Comparison of ENCODE assay signal across 10 mouse cellular contexts in genomic region chr9:72084131-72084530, GRCm38 (mm10). TPM values are rescaled to one million over a fixed set of nuclear protein-coding genes. Genes with fewer than 3 reads are reported as not detected.
A peak's percentile ranks its signal among the peaks of the same experiment; 100 is the strongest.
DNase-seq lines count a peak whose midpoint lies in the region; TF ChIP-seq lines count a peak whose summit lies in the region.
"Had no signal": no experiment of that assay in that cellular context is flagged by ENCODE, and none has a peak within 500 bp of the region (broad histone marks: within the 10 kb centered on the region; RNA-seq: fewer than 3 reads in every experiment).

No protein-coding gene starts in this region.

- peak overlapping the region; percentile 47 for H3K27ac ChIP-seq in layer of hippocampus, adult 2 months
- no peak overlapping the region for H3K27ac ChIP-seq in thymus, adult 2 months (ENCODE audit: control insufficient read depth, insufficient read depth, low read length)
- H3K27ac ChIP-seq: stomach, embryonic 15.5 days had no signal

- intact Hi-C loops in heart, postnatal 10 days (cut with DNase I), result no loop called here

- DNase-seq in cerebellum, adult 9-10 months, result peak; percentile 38
- no peak for DNase-seq in cerebellum, adult 9-11 months
- DNase-seq in layer of hippocampus, adult 2 months (ENCODE audit: low spot score in 2 of 2), result peak in 1 of 2 experiments; percentile 10
- no peak for DNase-seq in layer of hippocampus, postnatal 36 days
- DNase-seq in R1 (ENCODE audit: low read depth, low spot score), result peak; percentile 30
- peak; percentile 29 to 48 for DNase-seq in heart, postnatal 10 days
- DNase-seq in adipocyte (ENCODE audit: low spot score), result no peak
- no peak for DNase-seq in thymus, adult 2 months
- DNase-seq: cerebellum, adult 8-10 months had no signal

- H3K4me1 ChIP-seq in thymus, adult 2 months (replicated peaks; ENCODE audit: control insufficient read depth, insufficient read depth, low read length), result peaks cover 7% of the 10 kb centered on the region; the same call in 1 of the 2 replicates

- TF ChIP-seq POLR2A in thymus, adult 2 months (IDR thresholded peaks at IDR 0.05; ENCODE audit: control insufficient read depth, extremely low read depth, insufficient read depth, low read length, poor library complexity), result no peak

- H3K4me3 ChIP-seq in layer of hippocampus, adult 2 months, result no peak overlapping the region
- H3K4me3 ChIP-seq in thymus, adult 2 months (ENCODE audit: control insufficient read depth, insufficient read depth, low read length), result no peak overlapping the region
- H3K4me3 ChIP-seq: stomach, embryonic 15.5 days had no signal

- no peaks in the 10 kb centered on the region for H3K27me3 ChIP-seq in thymus, adult 2 months (ENCODE audit: control insufficient read depth, insufficient read depth, low read length)
- H3K27me3 ChIP-seq: stomach, embryonic 15.5 days had no signal

- no peak for TF ChIP-seq CTCF in layer of hippocampus, adult 2 months (conservative IDR thresholded peaks at IDR 0.05)
- no peak for TF ChIP-seq CTCF in thymus, adult 2 months (IDR thresholded peaks at IDR 0.05; ENCODE audit: borderline replicate concordance, control insufficient read depth, extremely low read depth, insufficient read depth, low read length, poor library complexity)

- H3K36me3 ChIP-seq in thymus, adult 2 months (ENCODE audit: control insufficient read depth, insufficient read depth, low read length), result no peaks in the 10 kb centered on the region
- H3K36me3 ChIP-seq: stomach, embryonic 15.5 days had no signal

RNA-seq across cellular contexts. Expression of gene Tcf12, which starts 27.5 kb away (rescaled TPM):
- 10 to 100 TPM; 51.3 to 62.7 TPM for total RNA-seq in layer of hippocampus, adult 2 months (2021)
- 10 to 100 TPM; 60.7 to 61.2 TPM for total RNA-seq in layer of hippocampus, postnatal 36 days (2021)
- 10 to 100 TPM; 69.6 to 70.4 TPM for total RNA-seq in heart, postnatal 10 days (2021)
- 401 and 416 TPM in 2 replicates for polyA plus RNA-seq in thymus, adult 2 months (2012; rRNA removed)

Comparison
In these comparisons a context has a peak if more than half of its experiments do, and no peak if none do; other contexts are left out.
1. DNase-seq: peak in cerebellum, adult 9-10 months (single experiment), R1 (single experiment) and heart, postnatal 10 days (2 of 2); none in cerebellum, adult 9-11 months (single experiment), layer of hippocampus, postnatal 36 days (0 of 2), adipocyte (single experiment) and thymus, adult 2 months (single experiment).